Mouse (Mus musculus) macrophage (primary cell): Measurements from ENCODE around the gene Tfb2m. TPM values are rescaled to one million over a fixed set of nuclear protein-coding genes. Genes with fewer than 3 reads are reported as not detected.

Experiments used
- H3K27ac ChIP-seq: fragments of 350-480 bp; formaldehyde crosslinking; 2 replicates; pipeline ENCODE4 v1.9.0; 2021
- H3K36me3 ChIP-seq: fragments of 350-480 bp; formaldehyde crosslinking; 2 replicates; pipeline ENCODE4 v1.9.0; 2021; ENCODE audit errors: inconsistent target
- H3K4me3 ChIP-seq: fragments of 350-480 bp; formaldehyde crosslinking; 2 replicates; pipeline ENCODE4 v1.9.0; 2021; ENCODE audit errors: inconsistent target
- H3K79me2 ChIP-seq: fragments of 350-480 bp; formaldehyde crosslinking; 2 replicates; pipeline ENCODE4 v1.9.0; 2021; ENCODE audit errors: inconsistent target
- WGBS: methylation state at CpG from one replicate; pipeline ENCODE4 v1.1.7; 2026; ENCODE audit warnings: inconsistent platforms; ENCODE audit not compliant: missing documents; 5-methylcytosine and 5-hydroxymethylcytosine counted together
- polyA plus RNA-seq: library from polyadenylated mRNA; stranded (reverse); fragments of 250-400 nt; gene quantifications from 3 replicates; pipeline ENCODE4 v1.2.4, GENCODE M21; 2018; ENCODE audit warnings: inconsistent platforms

Tfb2m gene
- polyA plus RNA-seq, 1 experiment from 2014 or later: 18.1 TPM

DNA sequence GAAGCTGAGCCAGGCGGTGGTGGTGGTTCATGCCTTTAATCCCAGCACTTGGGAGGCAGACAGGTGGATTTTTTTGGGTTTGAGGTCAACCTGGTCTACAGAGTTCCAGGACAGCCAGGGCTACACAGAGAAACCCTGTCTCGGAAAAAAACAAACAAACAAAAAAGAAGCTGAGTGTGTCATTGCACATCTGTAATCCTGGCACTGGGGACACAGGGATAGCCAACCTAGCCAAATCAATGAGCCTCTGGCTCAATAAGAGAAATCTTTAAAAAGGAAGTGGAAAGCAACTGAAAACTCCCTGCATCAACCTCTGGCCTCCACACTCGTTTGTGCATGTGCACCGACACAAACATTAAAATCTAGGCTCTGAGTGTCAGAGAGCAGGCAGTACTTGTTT lies 25.6 kb upstream of the Tfb2m start:
- 79% methylated on average over 4 of the region's 4 CpGs for WGBS
- H3K36me3 ChIP-seq: no peaks in the 10 kb centered on the region
- no peaks in the 10 kb centered on the region; the same call in 1 of the 2 replicates for H3K79me2 ChIP-seq

DNA sequence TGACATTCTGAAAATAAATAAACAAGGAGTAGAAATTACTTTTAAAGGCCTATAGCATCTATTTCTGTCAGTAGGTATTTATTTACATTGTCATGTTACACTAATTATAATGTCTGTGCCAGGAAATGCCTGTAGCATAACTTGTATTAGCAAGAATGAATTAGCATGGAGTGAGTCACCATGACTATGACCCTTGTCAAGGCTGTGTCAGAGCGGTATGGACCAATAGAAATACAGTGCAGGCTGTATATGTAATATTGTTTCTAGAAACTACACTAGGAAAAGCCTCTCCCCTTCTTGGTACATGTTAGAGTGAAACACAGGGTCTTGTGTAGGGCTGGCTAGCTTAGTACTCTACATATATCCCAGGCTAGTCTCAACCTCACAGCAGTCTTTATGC lies 24.4 kb upstream of the Tfb2m start:
- WGBS: 100% methylated on average over 1 of the region's 1 CpGs
- H3K4me3 ChIP-seq: no peak overlapping the region

More for the DNA sequence above, 25.6 kb upstream of the Tfb2m start:
- no peak overlapping the region for H3K4me3 ChIP-seq
- H3K27ac ChIP-seq: no peak overlapping the region

DNA sequence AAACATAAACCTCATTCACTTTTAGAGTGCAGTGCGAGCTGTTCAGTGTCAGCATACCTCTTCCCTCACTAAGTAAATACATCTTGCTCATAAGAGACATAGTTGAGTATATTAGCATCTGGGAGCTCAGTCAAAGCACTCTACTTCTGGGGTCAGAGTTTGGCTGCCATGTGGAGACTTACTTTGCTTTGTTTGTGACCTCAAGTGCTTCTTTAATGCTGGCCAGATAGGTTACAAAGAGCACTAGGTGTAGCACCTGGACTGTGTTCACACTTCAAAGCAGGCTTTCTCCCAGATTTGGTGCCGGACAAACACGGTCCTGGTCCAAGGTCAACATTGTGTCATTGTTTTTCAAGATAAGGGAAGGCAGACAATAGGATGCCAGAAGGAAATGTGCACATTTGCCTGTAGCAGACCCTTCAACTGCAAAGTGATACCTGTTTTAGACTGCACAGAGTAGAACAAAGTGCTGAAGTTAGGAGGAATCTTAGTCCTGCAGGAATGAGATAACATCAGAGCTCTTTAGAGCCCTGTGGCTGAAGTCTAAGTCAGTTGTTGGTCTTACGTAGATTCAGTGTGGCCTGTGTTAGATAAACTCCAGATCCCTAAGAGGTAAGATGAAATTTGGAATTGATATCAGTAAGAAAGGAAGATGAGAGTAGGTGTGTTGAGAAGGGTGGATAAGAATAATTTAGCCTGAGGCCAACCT lies 22.8 kb upstream of the Tfb2m start:
- Histone ChIP-seq H3K79me2 (peaks cover 3% of the 10 kb centered on the region; the same call in 1 of the 2 replicates), H3K36me3 (no peaks in the 10 kb centered on the region), H3K4me3 (no peak overlapping the region), H3K27ac (no peak overlapping the region)
- 92% methylated on average over 4 of the region's 4 CpGs for WGBS

More for the DNA sequence above, 24.4 kb upstream of the Tfb2m start:
- no peak overlapping the region for H3K27ac ChIP-seq
- H3K36me3 ChIP-seq: no peaks in the 10 kb centered on the region
- no peaks in the 10 kb centered on the region; the same call in 1 of the 2 replicates for H3K79me2 ChIP-seq

DNA sequence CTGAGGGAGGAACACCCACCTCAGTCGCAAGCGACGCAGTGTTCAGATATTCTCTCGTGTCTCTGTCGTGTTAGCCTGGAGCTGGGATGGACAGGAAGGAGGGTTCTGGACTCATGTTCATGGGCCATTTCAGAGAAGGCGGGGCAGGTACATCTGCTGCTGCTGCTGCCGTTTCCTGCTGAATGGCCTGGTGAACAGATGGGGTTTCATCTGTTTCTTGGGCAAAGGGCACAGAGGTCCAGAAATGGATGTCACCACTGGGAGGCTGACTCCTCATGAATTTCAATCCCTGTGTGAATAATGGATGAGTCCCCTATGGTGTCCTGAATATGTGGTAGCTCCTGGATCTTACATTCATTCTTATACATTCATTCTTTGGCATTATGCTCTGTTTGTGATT lies 21.5 kb upstream of the Tfb2m start:
- no peak overlapping the region for H3K4me3 ChIP-seq
- H3K27ac ChIP-seq: no peak overlapping the region
- H3K36me3 ChIP-seq: no peaks in the 10 kb centered on the region
- 90% methylated on average over 7 of the region's 7 CpGs for WGBS
- peaks cover 13% of the 10 kb centered on the region; the same call in 1 of the 2 replicates for H3K79me2 ChIP-seq

DNA sequence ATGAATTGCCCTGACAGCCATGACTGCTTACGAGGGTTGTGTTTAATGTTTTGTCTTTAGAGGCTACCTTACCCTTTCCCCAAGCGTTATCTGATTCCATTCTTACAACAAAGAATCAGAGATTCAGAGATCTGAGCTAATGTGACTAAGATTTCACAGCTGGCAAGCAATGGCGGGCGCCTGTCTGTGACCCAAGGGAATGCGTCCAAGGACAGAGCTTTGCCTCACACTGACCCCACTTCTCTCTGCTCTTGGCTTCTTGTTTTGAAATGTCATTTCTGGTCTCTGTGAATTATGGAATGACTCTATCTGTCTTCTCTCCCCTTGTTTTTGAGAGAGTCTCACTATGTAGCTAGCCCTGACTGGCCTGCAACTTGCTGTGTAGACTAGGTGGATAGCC lies 17.9 kb upstream of the Tfb2m start:
- H3K79me2 ChIP-seq: peaks cover 20% of the 10 kb centered on the region; the same call in 1 of the 2 replicates
- WGBS: 97% methylated on average over 5 of the region's 5 CpGs
- no peak overlapping the region for H3K4me3 ChIP-seq
- no peak overlapping the region for H3K27ac ChIP-seq
- no peaks in the 10 kb centered on the region for H3K36me3 ChIP-seq

DNA sequence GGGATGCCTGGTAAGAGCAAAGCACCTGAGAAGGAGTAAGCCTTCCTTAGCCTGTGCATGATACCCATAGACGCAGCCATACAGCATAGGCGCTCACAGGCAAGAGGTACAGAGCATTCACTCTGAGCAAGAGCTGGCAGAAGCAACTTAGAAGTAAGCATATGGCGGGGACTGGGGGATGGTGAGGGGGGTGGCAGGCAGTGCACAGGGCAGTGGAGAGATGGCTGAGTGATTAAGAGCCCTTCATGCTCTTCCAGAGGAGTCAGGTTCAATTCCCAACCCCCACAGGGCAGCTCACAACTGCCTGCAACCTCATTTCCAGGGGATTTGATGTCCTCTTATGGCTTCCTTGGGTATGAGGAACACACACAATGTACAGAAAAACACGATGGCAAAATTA lies 17.1 kb upstream of the Tfb2m start:
- H3K4me3 ChIP-seq: no peak overlapping the region
- no peak overlapping the region for H3K27ac ChIP-seq
- peaks cover 20% of the 10 kb centered on the region; the same call in 1 of the 2 replicates for H3K79me2 ChIP-seq
- no peaks in the 10 kb centered on the region for H3K36me3 ChIP-seq
- WGBS: 95% methylated on average over 4 of the region's 4 CpGs

DNA sequence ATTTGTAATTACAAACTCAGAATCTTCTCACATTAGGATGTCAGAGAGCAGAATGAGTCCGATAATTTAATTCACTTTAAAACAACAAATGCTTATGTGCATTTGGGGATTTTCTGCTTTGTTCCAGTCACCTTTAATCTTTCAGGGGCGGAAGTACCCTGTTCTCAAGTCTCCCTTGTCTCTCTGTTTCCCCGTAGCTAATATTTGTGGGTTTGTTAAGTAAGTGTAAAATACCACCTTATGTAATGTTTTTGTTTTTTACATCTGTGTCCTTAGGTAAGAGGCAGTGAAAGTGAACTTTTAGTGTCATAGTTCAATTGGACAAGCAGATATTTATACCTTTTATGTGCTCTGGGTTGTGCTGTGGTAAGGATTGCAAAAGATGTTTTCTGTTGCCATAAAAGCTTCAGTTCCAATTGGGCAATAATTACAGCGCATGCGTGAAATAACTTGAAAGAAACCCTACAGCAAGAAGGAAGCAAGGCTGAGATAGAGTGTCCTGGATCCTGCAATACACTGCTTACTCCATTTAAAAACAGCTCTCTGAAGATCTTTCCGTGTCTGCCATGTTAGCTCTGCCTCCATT lies 14.9 kb upstream of the Tfb2m start:
- peaks cover 40% of the 10 kb centered on the region; the same call in 1 of the 2 replicates for H3K79me2 ChIP-seq
- H3K36me3 ChIP-seq: no peaks in the 10 kb centered on the region
- no peak overlapping the region for H3K4me3 ChIP-seq
- H3K27ac ChIP-seq: no peak overlapping the region
- WGBS: 43% methylated on average over 6 of the region's 6 CpGs

DNA sequence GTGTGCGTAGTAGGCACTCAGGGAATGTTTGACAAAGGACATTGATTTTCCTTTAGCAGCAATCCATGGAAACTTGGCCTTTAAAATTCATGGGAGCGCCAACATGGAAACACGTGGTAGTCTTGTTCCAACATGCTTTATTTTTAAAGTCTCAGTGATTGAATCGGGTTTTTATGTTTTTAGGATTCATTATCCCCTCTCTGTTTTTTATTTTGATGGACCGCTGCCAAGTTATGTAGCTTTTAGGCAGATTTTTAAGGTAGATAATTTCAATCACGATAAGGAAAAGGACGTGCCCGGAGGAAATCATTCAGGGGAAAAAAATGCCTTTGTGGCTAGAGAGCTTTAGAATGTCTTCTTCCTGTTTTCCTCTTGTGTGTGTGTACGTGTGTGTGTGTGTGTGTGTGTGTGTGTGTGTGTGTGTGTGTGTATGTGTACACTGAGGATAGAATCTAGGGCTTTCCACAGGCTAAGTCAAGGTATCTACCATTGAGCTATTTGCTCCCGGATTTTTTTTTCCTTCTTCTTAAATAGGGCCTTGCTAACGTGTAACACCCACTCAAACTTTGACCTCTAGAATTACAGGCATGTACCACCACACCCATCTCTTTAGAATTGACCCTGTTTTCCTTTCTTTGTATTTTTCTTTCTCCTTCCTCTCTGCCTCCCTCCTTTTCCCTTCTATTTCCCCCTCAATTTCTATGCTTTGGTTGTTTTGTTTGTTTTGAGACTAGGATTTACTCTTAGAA lies 13.6 kb upstream of the Tfb2m start:
- no peak overlapping the region for H3K4me3 ChIP-seq
- H3K27ac ChIP-seq: no peak overlapping the region
- WGBS: 70% methylated on average over 10 of the region's 11 CpGs
- H3K79me2 ChIP-seq: peaks cover 53% of the 10 kb centered on the region; the same call in 1 of the 2 replicates
- H3K36me3 ChIP-seq: no peaks in the 10 kb centered on the region

DNA sequence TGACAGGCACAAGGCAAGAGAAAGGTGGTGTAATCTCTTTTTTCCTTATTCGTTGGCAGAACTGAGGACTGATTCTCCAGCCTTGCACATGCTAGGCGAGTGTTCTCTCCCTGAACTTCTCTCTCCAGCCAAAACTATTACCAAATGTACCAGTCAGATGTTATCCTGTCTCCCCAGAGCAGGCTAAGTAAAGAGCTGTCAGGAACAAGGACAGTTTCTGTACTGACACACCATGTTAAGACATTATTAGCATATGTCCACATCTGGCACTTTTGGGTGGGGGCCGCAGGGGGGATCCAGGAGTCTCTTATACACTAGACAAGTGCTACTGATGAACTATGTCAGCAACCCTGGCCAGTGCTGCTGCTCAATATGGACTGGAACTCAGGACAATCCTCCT lies 10.9 kb upstream of the Tfb2m start:
- 91% methylated on average over 3 of the region's 3 CpGs for whole genome bisulfite sequencing
- Histone ChIP-seq H3K79me2 (peaks cover 60% of the 10 kb centered on the region; the same call in 1 of the 2 replicates), H3K36me3 (no peaks in the 10 kb centered on the region)

DNA sequence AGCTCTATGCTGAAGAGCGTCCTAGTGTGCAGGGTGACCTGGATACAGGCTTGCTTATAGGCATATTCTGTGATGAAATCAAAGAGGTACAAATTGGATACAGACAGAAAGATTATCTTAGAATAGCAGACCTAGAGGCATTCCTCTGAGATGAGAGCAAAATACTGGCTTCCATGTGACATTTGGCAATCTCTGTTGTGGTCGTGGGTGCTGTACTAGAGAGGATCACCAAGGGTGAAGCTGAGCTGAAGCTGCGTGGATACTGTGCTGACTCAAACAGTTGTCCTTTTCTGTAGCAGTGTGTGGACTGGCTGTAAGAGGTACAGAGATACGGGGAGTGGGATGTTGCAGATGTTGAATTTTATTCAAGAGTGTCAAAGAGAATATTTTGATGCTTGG lies 7.9 kb upstream of the Tfb2m start:
- no peak overlapping the region for H3K27ac ChIP-seq
- no peaks in the 10 kb centered on the region for H3K36me3 ChIP-seq
- H3K79me2 ChIP-seq: peaks cover 86% of the 10 kb centered on the region; the same call in 1 of the 2 replicates
- 75% methylated on average over 4 of the region's 4 CpGs for WGBS
- H3K4me3 ChIP-seq: no peak overlapping the region

More for the DNA sequence above, 10.9 kb upstream of the Tfb2m start:
- no peak overlapping the region for H3K4me3 ChIP-seq
- no peak overlapping the region for H3K27ac ChIP-seq

DNA sequence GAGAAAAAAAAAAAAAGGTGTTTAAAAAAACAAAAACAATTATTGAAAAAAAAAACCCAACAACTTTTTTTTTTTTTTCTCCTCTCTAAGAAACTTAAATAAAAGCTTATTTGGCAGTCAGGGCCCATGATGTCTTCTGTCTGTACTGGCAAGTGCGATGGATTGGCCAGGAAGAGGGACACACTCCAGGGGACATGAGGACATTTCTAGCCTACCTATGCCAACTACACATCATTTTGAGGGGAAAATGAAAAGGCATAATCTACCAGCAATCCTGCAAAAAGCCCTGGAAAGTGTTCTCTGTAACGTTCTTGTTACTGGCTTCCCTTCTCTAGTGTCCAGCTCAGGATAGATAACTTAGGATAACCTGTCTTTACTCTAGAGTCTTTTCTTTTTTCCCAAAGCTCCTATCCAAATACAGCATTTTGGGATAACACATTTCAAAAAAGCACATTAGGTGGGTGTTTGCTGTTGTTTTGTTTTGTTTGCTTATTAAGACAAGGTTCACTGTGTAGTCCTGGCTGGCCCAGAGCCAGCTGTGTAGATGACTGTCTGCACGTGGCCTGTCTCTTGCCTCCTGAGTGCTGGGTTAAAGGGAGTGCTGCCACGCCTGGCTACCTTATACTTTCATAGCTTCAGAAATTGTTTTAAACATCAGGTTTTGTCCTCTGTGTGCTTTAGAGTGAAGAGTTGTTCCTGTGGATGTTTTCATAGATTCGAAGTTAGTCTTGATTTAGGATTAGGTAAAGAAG lies 7.3 kb upstream of the Tfb2m start:
- Histone ChIP-seq H3K79me2 (peaks cover 89% of the 10 kb centered on the region; the same call in 1 of the 2 replicates), H3K4me3 (no peak overlapping the region), H3K36me3 (no peaks in the 10 kb centered on the region), H3K27ac (no peak overlapping the region)
- WGBS: 84% methylated on average over 5 of the region's 5 CpGs

DNA sequence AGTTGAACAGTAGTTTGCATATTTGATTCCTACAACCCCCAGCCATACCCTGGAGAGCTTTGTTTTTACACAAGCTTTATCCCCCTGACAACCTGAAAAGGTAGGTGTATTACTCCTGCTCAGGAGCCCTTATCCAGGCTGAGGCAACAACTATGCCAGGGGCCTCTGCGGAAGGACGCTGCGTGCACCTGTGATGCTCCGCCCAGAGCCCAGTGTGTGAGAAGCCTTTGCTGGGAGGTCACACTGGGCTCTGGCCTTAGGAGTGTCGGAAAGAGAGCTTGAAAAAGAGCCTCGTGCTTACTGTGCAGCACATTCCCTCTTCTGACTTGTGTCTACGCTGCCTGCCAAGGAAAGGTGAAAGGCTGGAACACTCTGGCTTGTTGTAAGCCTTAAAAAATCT lies 6.7 kb upstream of the Tfb2m start:
- Histone ChIP-seq H3K27ac (no peak overlapping the region), H3K4me3 (no peak overlapping the region), H3K36me3 (no peaks in the 10 kb centered on the region), H3K79me2 (peaks cover 93% of the 10 kb centered on the region; the same call in 1 of the 2 replicates)
- WGBS: 91% methylated on average over 7 of the region's 7 CpGs

DNA sequence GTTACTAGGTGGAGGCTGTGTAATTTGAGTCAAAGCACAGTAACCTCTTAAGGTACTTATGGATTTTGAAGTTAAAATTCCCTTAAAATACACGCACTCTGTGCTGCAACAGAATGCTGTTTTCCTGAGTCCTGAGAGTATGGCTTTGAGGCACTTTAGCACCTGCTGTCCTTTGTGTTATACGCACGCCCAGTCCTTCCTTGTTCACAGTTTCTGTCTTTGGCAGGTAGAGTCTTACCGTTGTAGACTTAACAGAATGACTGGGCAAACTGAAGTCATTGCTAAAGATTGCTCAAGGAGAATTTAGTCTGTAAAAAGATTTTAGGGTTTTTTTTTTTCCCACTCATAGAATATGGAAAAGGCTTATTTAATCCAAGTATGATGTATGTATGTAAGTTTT lies 5.9 kb upstream of the Tfb2m start:
- H3K36me3 ChIP-seq: no peaks in the 10 kb centered on the region
- H3K4me3 ChIP-seq: no peak overlapping the region
- WGBS: 71% methylated on average over 4 of the region's 4 CpGs
- no peak overlapping the region for H3K27ac ChIP-seq
- H3K79me2 ChIP-seq: peaks cover 93% of the 10 kb centered on the region; the same call in 1 of the 2 replicates

DNA sequence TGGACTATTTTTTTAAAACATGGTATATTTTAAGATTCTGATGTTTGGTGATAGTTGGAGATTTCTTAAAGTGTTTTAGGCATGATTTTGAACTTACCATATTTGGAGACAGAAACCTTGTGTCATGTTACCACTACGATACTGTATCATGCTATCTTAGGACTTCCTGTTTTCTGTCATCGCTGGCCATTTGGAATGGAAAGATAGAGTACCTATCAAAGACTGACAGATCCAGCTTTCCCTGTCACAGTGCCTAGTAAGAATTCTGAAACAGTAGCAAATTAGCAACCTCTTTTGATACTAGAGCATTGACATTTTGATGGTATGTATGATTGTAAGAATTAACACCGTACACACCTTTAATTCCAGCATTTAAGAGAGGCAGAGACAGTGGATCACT lies 5.3 kb upstream of the Tfb2m start:
- H3K27ac ChIP-seq: no peak overlapping the region
- H3K36me3 ChIP-seq: no peaks in the 10 kb centered on the region
- WGBS: 50% methylated on average over 3 of the region's 3 CpGs
- no peak overlapping the region for H3K4me3 ChIP-seq
- peaks cover 89% of the 10 kb centered on the region; the same call in 1 of the 2 replicates for H3K79me2 ChIP-seq
